Mouse (Mus musculus): ENCODE results near the gene Bola1.

DNA sequence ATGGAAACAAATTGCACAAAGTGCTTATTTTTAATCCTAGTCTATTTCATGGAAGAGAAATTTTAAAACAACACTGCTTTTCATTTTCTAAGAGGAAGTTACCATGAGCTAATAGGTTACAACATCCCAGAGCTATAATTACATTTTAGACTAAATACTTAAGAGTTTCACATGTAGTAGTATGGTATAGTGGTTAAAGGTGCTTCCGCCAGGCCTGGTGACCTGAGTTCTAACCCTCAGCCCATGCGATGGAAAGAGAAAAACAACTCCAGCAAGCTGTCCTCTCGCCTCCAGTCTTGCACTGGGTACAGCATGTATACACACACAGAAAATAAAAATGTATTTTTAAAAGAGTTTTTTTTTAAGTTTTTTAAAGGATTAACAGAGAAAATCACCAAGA is 32.3 kb upstream of the Bola1 start:
- TF ChIP-seq CTCF (IDR thresholded peaks at IDR 0.05; ENCODE audit: control insufficient read depth, insufficient read depth, low read length), result no peak
- no peak for TF ChIP-seq POLR2A (IDR thresholded peaks at IDR 0.05; ENCODE audit: borderline replicate concordance, control insufficient read depth, low read depth, low read length)

All from bone marrow, adult 2 months (tissue).